Mouse (Mus musculus) macrophage (primary cell): ENCODE measurements around the gene Eno1. TPM values are rescaled to one million over a fixed set of nuclear protein-coding genes. Genes with fewer than 3 reads are reported as not detected.
A peak's percentile ranks its signal among the peaks of the same experiment; 100 is the strongest.
"Not testable (repeated sequence)": the region's sequence is repeated elsewhere in the genome, so short reads cannot be mapped to it uniquely, and the experiment has no call there.

Experiments used
- H3K27ac ChIP-seq: fragments of 350-480 bp; formaldehyde crosslinking; 2 replicates; pipeline ENCODE4 v1.9.0; 2021
- H3K36me3 ChIP-seq: fragments of 350-480 bp; formaldehyde crosslinking; 2 replicates; pipeline ENCODE4 v1.9.0; 2021; ENCODE audit errors: inconsistent target
- H3K4me3 ChIP-seq: fragments of 350-480 bp; formaldehyde crosslinking; 2 replicates; pipeline ENCODE4 v1.9.0; 2021; ENCODE audit errors: inconsistent target
- H3K79me2 ChIP-seq: fragments of 350-480 bp; formaldehyde crosslinking; 2 replicates; pipeline ENCODE4 v1.9.0; 2021; ENCODE audit errors: inconsistent target
- WGBS: methylation state at CpG from one replicate; pipeline ENCODE4 v1.1.7; 2026; ENCODE audit warnings: inconsistent platforms; ENCODE audit not compliant: missing documents; 5-methylcytosine and 5-hydroxymethylcytosine counted together
- polyA plus RNA-seq: library from polyadenylated mRNA; stranded (reverse); fragments of 250-400 nt; gene quantifications from 3 replicates; pipeline ENCODE4 v1.2.4, GENCODE M21; 2018; ENCODE audit warnings: inconsistent platforms

Eno1 gene
- polyA plus RNA-seq, 1 experiment from 2014 or later = 167 TPM

DNA sequence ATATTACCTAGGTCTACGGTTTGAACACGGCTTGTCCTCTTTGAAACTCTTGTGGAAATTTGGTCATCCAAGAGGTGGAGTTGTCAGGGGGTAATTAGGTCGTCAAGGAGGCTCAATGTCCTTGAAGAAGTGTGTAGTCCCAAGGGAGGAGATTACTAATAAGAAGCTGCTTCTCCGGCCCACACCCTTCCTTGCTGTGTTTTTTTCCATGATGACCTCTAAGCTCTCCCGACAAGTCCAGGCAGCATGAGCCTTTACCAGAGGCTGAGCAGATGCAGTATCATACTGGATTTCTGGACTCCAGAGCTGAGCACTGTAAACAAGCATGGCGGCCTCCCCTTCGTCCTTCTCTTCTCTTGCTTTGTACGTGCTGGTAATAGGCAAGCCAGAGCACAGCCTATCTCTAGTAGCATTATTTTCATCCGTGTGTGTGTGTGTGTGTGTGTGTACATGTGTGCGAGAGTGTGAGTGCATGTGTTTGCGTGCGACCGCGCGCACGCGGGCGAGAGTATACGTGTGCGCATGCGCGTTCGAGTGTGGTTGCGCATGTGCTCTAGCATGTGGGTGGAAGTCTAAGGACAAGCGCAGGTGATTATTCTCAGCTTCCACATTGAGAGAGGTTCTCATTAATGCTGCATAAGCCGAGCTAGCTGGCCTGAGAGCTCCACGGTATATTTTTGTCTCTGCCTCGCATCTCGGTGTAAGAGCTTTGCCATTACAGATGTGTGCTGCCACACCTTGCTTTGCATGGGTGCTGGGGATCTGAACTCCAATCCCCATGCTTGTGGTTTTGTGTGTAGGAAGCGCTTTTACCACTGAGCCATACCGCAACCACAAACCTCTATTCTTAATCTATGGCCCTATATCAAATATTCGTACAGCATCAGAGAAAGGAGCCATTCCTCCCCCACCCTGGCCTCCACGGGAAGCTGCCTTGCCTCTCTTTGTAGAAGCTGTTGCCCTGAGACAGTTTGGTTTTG lies 32.4 kb downstream of the Eno1 start:
- WGBS = 75% methylated on average over 26 of the region's 33 CpGs
- Histone ChIP-seq H3K4me3 (no peak overlapping the region), H3K27ac (no peak overlapping the region), H3K79me2 (no peaks in the 10 kb centered on the region), H3K36me3 (no peaks in the 10 kb centered on the region)

DNA sequence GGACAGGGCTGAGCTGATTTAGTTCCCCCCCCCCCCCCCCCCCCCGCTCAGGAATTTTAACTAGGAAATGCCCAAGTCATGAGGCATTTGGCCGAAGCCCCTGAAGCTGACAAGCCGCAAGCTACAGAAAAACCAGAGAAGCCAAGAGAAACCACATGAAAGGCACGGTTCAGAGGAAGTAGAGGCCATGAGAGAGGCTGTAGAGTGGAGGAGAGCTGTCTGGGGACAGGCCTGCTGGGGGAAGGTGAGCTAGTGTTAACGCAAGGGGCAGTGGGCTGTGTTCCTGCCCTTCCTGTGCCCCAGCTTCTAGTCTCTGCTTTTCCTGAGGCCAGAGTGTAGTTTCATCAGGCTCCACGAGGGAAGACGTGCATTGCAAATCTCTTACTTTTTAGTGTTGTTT lies 33.2 kb downstream of the Eno1 start:
- H3K4me3 ChIP-seq = no peak overlapping the region

DNA sequence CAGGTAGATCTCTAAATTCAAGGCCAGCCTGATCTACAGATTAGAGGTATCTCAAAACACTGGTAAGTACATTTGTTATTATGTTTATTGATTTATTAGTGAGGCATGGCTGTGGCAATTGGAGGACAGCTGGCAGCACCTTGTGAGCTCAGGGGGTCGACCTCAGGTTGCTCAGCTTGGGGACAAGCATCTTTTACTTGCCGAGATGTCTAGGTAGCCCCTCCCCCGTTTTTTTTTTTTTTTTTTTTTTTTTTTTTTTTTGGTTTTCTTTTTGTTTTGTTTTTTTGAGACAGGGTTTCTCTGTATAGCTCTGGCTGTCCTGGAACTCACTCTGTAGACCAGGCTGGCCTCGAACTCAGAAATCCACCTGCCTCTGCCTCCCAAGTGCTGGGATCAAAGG lies 34.2 kb downstream of the Eno1 start:
- H3K36me3 ChIP-seq, H3K79me2 ChIP-seq, H3K27ac ChIP-seq, H3K4me3 ChIP-seq: not testable (repeated sequence)
- WGBS = 43% methylated on average over 1 of the region's 4 CpGs

More for the DNA sequence above, 33.2 kb downstream of the Eno1 start:
- 12% methylated on average over 7 of the region's 7 CpGs for WGBS
- Histone ChIP-seq H3K36me3 (no peaks in the 10 kb centered on the region), H3K79me2 (no peaks in the 10 kb centered on the region), H3K27ac (no peak overlapping the region)

DNA sequence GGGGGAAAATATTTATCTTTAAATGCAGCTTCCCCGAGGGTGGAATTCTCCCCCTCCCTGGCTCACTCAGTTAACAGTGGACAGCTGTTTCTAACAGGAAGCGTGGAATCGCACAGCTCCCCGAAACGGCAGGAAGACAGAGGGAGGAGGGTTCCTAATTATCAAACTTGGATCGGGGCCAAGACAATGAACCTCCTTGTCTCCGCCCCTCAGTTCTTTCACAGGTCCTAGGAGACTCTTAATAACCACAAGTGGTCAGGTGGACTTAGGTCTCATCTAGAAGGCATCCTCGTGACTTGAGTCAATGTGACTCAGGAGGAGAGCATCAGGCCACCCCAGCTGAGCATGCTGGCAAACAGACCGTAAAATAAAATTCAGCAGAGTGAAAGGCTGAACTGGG lies 36.2 kb downstream of the Eno1 start:
- Histone ChIP-seq H3K36me3 (no peaks in the 10 kb centered on the region), H3K79me2 (no peaks in the 10 kb centered on the region), H3K27ac (no peak overlapping the region), H3K4me3 (no peak overlapping the region)
- WGBS = 16% methylated on average over 9 of the region's 9 CpGs

DNA sequence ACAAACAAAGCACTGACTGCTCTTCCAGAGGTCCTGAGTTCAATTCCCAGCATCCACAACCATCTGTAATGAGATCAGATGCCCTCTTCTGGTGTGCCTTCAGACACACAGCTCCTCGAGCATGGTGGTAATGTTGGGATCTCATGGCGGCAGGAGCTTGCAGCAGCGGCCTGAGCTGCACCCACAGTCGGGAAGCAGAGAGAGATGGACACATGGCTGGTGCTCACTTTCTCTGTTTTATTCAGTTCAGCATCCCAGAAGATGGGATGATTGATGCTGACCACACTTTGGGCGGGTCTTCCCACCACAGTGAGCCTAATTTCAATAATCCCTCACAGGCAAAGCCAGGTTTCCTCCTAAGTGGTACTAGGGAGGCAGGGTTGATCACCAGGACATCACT lies 39.0 kb downstream of the Eno1 start:
- no peaks in the 10 kb centered on the region for H3K79me2 ChIP-seq
- H3K4me3 ChIP-seq = no peak overlapping the region
- no peak overlapping the region for H3K27ac ChIP-seq
- 96% methylated on average over 4 of the region's 5 CpGs for WGBS
- no peaks in the 10 kb centered on the region for H3K36me3 ChIP-seq

DNA sequence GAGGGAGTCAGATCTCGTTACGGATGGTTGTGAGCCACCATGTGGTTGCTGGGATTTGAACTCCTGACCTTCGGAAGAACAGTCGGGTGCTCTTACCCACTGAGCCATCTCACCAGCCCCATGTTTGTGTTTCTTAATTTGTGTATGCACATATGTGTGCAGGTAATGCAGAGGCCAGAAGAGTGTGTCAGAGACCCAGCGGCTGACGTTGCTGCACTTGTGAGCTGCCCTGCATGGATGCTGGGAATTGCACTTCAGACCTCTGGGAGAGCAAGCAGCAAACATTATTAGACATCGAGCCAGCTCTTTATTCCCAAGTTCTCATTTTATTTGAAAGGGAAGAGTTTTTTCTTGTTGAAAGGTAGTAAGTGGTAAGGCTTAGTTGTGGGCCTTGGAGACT lies 42.8 kb downstream of the Eno1 start:
- peaks cover 18% of the 10 kb centered on the region; the same call in 1 of the 2 replicates for H3K79me2 ChIP-seq
- H3K36me3 ChIP-seq, H3K4me3 ChIP-seq, H3K27ac ChIP-seq: not testable (repeated sequence)
- 100% methylated on average over 4 of the region's 7 CpGs for WGBS

DNA sequence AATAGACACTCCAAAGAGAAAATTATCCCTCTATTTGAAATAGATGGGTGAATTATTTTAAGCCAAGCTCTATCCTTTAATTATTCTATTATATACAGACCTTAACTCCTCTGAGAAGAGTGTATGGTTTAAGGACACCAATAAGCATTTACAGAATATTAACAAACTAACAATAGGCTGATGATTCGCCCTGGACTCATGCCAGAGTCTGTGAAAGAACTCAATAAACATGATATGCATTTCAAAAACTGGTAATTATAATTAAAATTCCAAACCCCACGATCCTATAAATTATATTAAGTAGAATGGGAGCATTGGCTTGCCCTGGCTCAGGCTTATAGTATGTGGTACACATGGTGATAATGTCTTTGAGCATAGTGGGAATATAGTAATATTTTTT lies 43.5 kb downstream of the Eno1 start:
- peaks cover 22% of the 10 kb centered on the region; the same call in 1 of the 2 replicates for H3K79me2 ChIP-seq
- no peaks in the 10 kb centered on the region for H3K36me3 ChIP-seq
- H3K27ac ChIP-seq = no peak overlapping the region
- WGBS = 100% methylated on average over 2 of the region's 2 CpGs
- H3K4me3 ChIP-seq = no peak overlapping the region

DNA sequence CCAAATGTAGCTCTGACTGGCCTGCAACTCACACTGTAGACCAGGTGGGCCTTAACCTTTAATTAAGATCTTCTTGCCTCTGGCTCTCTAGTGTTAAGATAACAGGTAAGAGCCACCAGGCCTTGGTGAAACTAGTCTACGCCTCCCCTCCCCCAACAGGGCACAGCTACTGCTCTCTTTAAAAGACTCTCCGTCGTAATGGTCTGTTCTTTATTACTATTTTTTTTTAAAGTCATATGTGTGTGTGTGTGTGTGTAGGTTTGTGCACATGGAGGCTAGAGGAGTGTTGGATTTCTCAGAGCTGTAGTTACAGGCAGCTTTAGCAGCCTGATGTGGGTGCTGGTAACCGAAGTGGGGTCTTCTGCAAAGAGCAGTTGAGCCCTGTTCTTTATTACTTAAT lies 43.9 kb downstream of the Eno1 start:
- Histone ChIP-seq H3K4me3 (peak overlapping the region; percentile 27; the same call in 1 of the 2 replicates), H3K27ac (no peak overlapping the region), H3K36me3 (no peaks in the 10 kb centered on the region), H3K79me2 (peaks cover 27% of the 10 kb centered on the region; the same call in 1 of the 2 replicates)
- 87% methylated on average over 4 of the region's 4 CpGs for WGBS

DNA sequence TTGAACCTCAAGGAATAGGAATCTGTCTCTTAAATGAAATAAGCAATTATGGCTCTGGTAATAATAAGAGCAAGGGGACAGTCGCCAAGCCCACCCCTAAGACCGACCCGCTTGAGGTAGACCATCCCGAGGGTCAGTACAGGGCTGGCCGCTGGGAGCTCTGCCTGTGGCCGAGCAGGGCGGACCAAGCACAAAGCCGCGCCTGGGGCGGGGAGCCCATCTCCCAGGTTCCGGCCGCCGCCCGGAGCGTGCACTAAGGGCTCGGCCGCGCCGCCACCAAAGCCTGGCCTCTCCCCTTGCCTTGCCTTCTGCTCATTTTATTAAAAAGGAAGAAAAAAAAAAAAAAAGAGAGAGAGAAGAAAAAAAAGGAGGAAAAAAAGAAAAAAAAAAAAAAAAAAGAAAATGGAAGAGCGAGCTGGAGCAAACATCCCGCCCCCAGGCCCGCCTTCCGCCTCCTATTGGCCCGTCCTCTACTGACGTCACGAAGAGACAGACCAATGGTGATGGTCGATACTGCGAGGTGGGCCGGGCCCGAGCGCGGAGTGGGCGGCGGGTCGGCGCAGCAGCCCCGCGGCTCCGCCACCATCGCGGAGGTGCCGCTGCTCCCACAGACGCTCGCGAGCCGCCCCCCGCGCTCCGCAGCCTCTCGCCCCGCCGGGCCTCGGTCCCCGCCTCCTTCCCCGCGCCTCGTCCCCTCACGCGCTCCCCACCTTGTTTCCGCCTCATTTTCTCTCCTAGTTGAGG lies 44.7 kb downstream of the Eno1 start, which contains the start of gene Rere:
TSS of gene Rere (plus strand) at position 629 of the 744 bp plus-strand sequence.
- Histone ChIP-seq H3K36me3 (no peaks in the 10 kb centered on the region), H3K79me2 (peaks cover 34% of the 10 kb centered on the region; the same call in 1 of the 2 replicates), H3K4me3 (peak within 1 kb of the TSS; percentile 43), H3K27ac (no peak within 1 kb of the TSS)
- WGBS = 1% methylated on average over 51 of the region's 60 CpGs

DNA sequence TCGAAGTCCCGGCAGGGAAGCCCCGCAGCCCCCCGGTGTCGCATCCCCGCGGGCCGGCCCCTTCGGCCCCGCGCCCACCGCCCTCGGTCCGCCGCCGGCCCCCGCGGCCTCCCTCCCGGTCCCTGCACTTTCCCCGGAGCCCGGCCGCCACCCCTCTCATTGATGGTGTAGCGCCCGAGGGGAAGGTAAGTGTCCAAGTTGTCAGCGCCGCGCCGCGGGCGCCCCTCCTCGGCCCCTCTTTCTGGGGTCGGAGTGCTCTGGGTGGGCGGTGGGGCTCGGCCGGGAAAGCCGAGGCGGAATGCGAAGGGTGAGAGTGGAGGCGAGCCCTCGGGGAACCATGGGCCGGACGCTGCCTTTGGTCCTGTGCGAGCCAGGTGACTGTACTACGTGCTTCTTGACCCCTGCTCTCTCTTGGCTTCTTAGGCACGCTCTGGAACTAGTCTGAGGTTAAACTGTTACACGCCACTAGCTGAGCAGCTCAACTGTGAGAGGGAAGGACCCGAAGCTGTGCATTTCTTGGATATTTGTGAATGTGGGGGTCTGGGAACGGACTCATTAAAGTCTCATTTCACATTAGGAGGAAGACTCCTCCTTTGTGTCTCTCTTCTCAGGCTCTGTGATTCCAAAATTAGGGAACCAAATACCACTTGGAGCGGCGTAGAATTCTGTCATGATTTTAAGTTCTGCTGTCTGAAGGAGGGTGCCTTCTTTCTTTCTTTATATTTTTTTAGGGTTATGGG lies 45.5 kb downstream of the Eno1 start:
- peak overlapping the region; percentile 43 for H3K4me3 ChIP-seq
- no peak overlapping the region for H3K27ac ChIP-seq
- 5% methylated on average over 49 of the region's 50 CpGs for WGBS
- H3K79me2 ChIP-seq = peaks cover 43% of the 10 kb centered on the region; the same call in 1 of the 2 replicates
- H3K36me3 ChIP-seq = no peaks in the 10 kb centered on the region

DNA sequence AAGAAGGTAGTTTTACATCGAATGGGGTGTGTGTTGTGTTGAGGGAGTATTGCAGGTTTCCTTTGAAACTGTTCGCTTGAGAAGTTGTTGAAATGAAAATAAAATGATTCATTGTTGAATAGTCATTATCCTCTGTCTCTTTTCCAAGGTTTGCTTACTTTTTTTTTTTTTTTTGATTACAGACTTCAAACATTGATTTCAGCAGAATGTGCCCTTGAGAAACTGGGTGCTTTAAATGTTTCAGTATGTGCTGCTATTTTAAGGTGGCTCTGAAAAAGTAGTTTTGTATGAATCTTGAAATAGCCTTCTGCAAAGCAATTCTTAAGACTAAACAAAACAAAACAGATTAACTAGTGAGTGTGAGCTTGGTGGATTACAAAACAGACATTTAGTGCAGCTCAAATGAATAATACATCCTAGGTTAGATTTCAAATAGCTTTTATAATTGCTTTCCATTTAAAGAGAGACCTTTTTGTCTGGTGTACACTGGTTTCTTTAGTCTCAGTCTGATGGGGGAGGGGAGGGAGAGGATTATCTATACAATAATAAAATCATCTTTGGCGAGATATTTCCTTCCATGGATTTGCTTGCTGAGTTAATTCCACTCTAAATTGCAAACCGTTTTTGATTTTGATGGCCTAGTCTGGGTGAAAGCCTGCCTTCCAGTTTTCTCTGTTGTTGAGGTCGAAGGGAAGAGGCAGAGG lies 46.3 kb downstream of the Eno1 start:
- no peaks in the 10 kb centered on the region for H3K36me3 ChIP-seq
- H3K79me2 ChIP-seq = peaks cover 45% of the 10 kb centered on the region; the same call in 1 of the 2 replicates
- no peak overlapping the region for H3K27ac ChIP-seq
- H3K4me3 ChIP-seq = peak overlapping the region; percentile 43
- WGBS = 64% methylated on average over 5 of the region's 5 CpGs

DNA sequence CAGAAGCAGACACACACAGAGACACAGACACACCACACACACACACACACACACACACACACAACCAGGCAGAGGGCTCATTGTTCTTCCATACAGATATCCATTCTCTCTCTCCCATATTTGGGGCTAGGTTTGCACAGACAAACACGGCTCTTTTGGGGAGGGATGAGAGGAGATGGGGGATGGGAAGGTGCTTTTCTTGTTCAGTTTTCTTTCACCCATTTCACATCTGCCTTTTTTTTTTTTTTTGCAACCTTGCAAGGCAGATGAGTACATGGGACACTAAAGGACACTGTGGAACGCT lies 46.8 kb downstream of the Eno1 start:
- H3K4me3 ChIP-seq = no peak overlapping the region
- peaks cover 45% of the 10 kb centered on the region; the same call in 1 of the 2 replicates for H3K79me2 ChIP-seq
- H3K36me3 ChIP-seq = no peaks in the 10 kb centered on the region
- WGBS = 94% methylated on average over 2 of the region's 2 CpGs
- no peak overlapping the region for H3K27ac ChIP-seq

DNA sequence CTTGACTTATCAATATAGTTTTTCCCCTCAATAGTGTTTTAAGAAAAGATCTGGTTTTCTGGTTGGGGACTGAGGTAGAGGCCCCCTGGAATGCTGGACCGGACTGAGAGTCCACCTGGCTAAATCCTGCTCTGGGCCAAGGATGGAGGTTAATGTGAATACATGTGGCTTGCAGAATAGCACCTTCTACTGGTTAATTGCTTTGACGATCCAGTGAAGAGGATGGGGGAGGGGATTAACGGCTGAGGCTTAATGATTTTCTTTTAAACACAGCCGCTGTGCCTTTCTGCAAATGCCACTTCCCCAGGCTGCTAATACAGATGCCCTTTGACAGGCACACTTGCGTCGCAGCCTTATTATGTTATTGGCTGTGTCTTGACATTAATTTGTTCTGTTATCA lies 47.5 kb downstream of the Eno1 start:
- Histone ChIP-seq H3K36me3 (no peaks in the 10 kb centered on the region), H3K4me3 (no peak overlapping the region)
- 36% methylated on average over 6 of the region's 6 CpGs for whole genome bisulfite sequencing

DNA sequence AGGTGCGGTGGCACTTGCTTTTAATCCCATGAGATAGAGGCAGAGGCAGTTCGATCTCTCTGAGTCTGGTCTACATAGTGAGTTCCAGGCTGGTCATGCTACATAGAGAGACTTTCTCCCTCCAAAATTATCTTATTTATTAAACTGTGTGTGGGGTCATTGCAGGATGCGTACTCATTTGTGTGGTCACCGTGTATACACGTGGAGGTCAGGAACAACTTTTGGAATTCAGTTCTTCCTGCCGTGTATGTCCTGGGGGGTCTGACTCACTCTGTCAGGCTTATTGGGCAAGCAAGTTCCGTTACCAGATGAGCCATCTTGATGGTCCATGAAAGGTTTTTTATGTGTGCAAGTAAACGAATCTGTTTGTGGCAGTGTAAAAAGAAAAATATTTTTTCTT lies 50.5 kb downstream of the Eno1 start:
- no peaks in the 10 kb centered on the region for H3K36me3 ChIP-seq
- peaks cover 73% of the 10 kb centered on the region; the same call in 1 of the 2 replicates for H3K79me2 ChIP-seq
- WGBS = 81% methylated on average over 8 of the region's 8 CpGs
- no peak overlapping the region for H3K4me3 ChIP-seq
- H3K27ac ChIP-seq = no peak overlapping the region

More for the DNA sequence above, 47.5 kb downstream of the Eno1 start:
- H3K79me2 ChIP-seq = peaks cover 48% of the 10 kb centered on the region; the same call in 1 of the 2 replicates
- H3K27ac ChIP-seq = no peak overlapping the region
